Mouse (Mus musculus) B cell, adult (primary cell): ENCODE results near the gene Tspan31. TPM values are rescaled to one million over a fixed set of nuclear protein-coding genes. Genes with fewer than 3 reads are reported as not detected.

ENCODE experiments used
- total RNA-seq: library from RNA; stranded (reverse); gene quantifications from 4 replicates; pipeline ENCODE4 v1.2.4, GENCODE M21; 2023; ENCODE audit not compliant: inconsistent age

Tspan31 gene
- 20.7 to 26.3 TPM (median 22.6 TPM) in 4 replicates for total RNA-seq

GRCm38 (mm10) chr10:127070190-127071121, at the start of gene Tspan31:
Tspan31 (minus strand) TSS chr10:127070264.

DNA sequence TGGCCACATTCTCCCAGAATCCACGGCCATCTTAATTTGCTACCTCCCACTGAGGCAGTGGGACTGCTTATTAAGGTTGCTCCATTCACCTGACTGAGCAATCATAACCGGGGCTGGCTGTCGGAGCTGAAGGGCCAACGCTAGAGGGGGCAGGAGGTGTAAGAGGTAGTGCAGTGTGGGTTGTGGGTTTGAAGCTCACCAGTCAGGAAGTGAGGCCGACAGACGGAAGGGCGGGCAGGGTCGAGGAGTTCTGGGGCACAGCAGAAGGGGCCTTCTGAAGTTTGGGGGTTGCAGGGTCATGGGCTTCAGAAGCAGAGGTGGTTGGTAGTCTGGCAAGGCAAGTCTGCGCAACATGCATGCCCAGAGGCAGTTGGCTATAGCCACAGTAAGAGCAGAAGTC, 5.0 kb upstream of the Tspan31 start, which contains the start of gene Agap2:
Gene Agap2, plus strand, starts transcription at position 205 of the 400 bp plus-strand sequence.

DNA sequence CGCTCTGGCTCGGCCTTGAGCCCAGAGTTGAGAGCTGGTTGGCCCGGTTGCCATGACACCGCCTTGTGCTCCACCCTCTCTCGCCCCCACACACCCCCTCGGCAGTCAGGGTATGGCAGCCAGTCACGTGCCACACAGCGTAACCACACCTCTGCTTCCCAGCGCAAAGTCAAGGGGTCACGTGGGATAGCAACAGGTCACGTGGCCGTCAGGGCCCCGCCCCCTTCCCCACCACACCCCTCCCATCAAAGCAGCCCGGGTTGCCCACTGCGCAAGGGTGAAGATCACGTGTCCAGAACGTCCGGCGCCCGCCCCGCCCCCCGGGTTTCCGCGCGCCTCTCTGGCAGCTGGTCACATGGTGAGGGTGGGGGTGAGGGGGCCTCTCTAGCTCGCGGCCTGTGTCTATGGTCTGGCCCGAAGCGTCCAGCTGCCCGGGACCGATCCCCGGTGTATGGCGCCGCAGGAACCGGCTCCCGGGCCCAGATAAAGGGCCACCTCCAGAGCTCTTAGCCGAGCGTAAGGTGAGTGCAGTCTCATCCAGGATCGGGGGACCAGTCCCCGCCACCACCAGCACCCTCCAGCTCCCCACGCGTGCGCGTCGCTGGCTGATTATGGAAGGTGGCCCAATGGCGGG, 6.7 kb downstream of the Tspan31 start, which contains the start of gene Cdk4:
Gene Cdk4, plus strand, starts transcription at position 296 of the 634 bp plus-strand sequence.

GRCm38 (mm10) chr10:127059968-127060916, 9.8 kb downstream of the Tspan31 start, which contains the start of gene March9:
March9 (minus strand) TSS chr10:127060184.

DNA sequence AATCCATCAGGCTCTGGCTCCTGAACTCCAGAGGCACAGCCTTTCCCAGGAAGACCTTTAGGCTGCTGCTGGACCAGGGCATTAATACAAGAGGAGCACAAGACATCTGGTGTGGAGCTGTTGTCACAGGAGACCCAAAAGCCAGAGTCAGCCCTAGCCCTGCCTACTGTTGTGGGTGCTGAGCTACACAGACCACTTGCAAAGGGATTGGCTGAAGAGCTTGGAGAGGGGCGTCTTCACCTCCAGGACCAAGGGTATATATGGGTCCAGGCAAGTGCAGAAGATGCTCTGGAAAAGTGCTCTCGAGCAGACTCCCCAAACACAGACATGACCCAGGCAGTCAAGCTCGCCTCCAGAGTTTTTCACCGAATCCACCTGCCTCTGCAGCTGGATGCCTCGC, 22.1 kb downstream of the Tspan31 start, which contains the start of gene Cyp27b1:
Gene Cyp27b1, plus strand, starts transcription at position 297 of the 400 bp plus-strand sequence.

DNA sequence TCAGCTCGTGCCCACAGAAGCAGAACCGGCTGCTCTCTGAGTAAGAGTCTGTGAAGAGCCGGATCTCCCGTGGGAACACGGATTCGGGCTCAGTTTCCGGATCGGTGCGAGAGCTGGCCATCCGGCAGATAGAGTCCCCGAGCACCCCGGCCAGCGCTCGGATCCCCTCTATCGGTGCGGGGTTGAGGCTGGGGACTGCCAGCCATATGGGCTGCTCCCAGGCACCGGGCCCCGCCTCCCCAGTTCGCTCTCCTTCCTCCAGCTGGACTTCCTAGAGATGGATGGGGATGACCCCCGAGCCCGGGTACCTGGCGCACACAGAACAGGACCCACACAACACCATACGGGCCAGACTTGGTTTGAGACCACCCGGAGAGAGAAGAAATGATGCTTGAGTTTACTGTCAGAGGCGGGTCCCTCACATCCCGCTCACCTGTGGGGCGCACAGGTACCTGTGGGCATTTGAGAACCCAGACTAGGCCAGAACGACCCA, 28.7 kb downstream of the Tspan31 start, which contains the start of the genes Mettl1 and Eef1akmt3:
Gene Mettl1, plus strand, starts transcription at position 141 of the 493 bp plus-strand sequence.
Gene Eef1akmt3, minus strand, starts transcription at position 240 of the 493 bp plus-strand sequence.

GRCm38 (mm10) chr10:127030336-127031296, 39.4 kb downstream of the Tspan31 start, which contains the start of gene Tsfm:
Tsfm (minus strand) TSS chr10:127030840.

Other genes with a start within 250 kb of the Tspan31 start
- gene Atp23, start 168.9 kb downstream of the Tspan31 start, total RNA-seq, result 4.6 to 8.9 TPM (median 7.8 TPM) in 4 replicates
- gene Ctdsp2, start 91.5 kb downstream of the Tspan31 start, total RNA-seq, result 52.2 to 52.6 TPM (median 52.3 TPM) in 4 replicates
- 0.18 to 1.2 TPM (median 0.61 TPM) in 4 replicates for gene Avil, start 69.6 kb downstream of the Tspan31 start, total RNA-seq
- gene Tsfm, start 39.4 kb downstream of the Tspan31 start, total RNA-seq, result 17.0 to 31.5 TPM (median 21.4 TPM) in 4 replicates
- 17.3 to 22.6 TPM (median 21.0 TPM) in 4 replicates for gene Mettl1, start 28.9 kb downstream of the Tspan31 start, total RNA-seq
- not detected in 4 replicates for gene Eef1akmt3, start 28.8 kb downstream of the Tspan31 start, total RNA-seq
- gene Cyp27b1, start 22.0 kb downstream of the Tspan31 start, total RNA-seq, result 0.42 to 1.6 TPM (median 0.77 TPM) in 4 replicates
- 2.2 to 3.2 TPM (median 2.6 TPM) in 4 replicates for gene March9, start 10.1 kb downstream of the Tspan31 start, total RNA-seq
- 117 to 142 TPM (median 123 TPM) in 4 replicates for gene Cdk4, start 6.7 kb downstream of the Tspan31 start, total RNA-seq
- gene Agap2, start 5.0 kb upstream of the Tspan31 start, total RNA-seq, result 94.4 to 124 TPM (median 104 TPM) in 4 replicates
- 82.4 to 86.0 TPM (median 83.5 TPM) in 4 replicates for gene Os9, start 50.9 kb upstream of the Tspan31 start, total RNA-seq
- gene B4galnt1, start 95.0 kb upstream of the Tspan31 start, total RNA-seq, result 441 to 475 TPM (median 457 TPM) in 4 replicates
- not detected in 4 replicates for gene Slc26a10, start 110.4 kb upstream of the Tspan31 start, total RNA-seq
- gene Arhgef25, start 119.8 kb upstream of the Tspan31 start, total RNA-seq, result 0.51 TPM in 1 of 4 replicates, not detected in the others
- 65.6 to 71.2 TPM (median 67.8 TPM) in 4 replicates for gene Dtx3, start 125.5 kb upstream of the Tspan31 start, total RNA-seq
- gene Pip4k2c, start 141.3 kb upstream of the Tspan31 start, total RNA-seq, result 54.6 to 62.2 TPM (median 61.4 TPM) in 4 replicates
- gene Kif5a, start 193.1 kb upstream of the Tspan31 start, total RNA-seq, result 0.29 to 0.54 TPM (median 0.32 TPM) in 3 of 4 replicates, not detected in the other
- gene Dctn2, start 196.1 kb upstream of the Tspan31 start, total RNA-seq, result 98.5 to 110 TPM (median 104 TPM) in 4 replicates
- 110 to 114 TPM (median 112 TPM) in 4 replicates for gene Mbd6, start 218.8 kb upstream of the Tspan31 start, total RNA-seq
- 50.8 to 76.3 TPM (median 70.5 TPM) in 4 replicates for gene Mars, start 241.5 kb upstream of the Tspan31 start, total RNA-seq